Mouse (Mus musculus): ENCODE measurements around the gene Zfp367. TPM values are rescaled to one million over a fixed set of nuclear protein-coding genes. Genes with fewer than 3 reads are reported as not detected.
A peak's percentile ranks its signal among the peaks of the same experiment; 100 is the strongest.

The Zfp367 gene
- total RNA-seq, 2 experiments from 2014 or later: 19.6 to 22.3 TPM

DNA sequence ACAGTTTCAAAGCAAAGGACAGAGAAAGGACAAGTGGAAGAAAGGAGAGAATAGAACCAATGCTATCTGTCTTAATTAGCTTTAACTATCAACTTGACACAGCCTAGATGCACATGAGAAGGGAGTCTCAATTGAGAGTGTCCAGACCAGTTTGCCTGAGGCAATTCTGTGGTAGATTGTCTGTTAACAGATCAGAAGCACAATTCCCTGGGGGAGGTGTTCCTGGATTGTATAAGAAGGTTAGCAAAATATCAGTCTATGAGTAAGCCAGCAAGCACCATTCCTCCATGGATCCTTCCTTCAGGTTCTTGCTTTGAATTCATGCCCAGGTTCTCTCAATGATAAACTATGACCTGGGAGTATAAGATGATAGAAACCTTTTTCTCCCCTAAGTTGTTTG, 4.0 kb upstream of the Zfp367 start:
- intact Hi-C loops (cut with DNase I): no loop called here
- DNase-seq: no peak

DNA sequence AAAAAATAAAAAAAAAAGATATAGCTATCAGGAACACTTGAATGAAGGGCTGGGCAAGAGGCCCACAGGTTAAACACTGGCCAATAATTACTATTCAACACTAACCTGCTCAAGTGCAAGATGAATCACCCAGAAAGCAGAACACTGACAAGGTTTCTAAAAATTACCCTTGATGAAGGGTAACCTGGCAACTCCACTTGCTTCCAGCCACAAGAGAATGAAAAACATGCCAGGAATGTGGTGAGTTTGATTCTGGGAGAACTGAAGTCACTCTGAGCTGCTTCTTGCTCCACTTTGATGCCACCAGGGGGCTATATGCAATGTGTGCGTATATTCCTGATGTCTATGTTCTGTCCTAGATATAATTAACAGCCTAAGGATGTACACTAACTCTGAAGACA, 2.2 kb upstream of the Zfp367 start:
- DNase-seq: no peak
- intact Hi-C loops (cut with DNase I): no loop called here

DNA sequence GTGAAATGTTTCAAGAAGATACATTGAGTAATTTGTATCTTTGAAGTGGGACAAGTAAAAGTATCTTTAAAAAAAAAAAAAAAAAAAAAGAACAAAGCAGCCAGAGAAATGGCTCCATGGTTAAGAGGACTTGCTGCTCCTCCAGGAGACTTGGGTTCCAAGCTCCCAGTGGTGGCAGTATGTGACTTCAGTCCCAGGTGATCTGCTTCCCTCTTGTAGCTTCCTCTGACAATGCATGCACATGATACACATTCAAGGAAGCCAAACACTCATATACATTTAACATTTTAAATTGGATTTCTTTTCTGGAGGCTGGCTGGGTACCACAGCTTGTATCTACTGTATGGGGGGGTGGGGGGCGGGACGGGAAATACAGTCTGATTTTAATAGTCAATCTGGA, 1.6 kb upstream of the Zfp367 start:
- intact Hi-C loops (cut with DNase I): no loop called here
- DNase-seq: no peak

DNA sequence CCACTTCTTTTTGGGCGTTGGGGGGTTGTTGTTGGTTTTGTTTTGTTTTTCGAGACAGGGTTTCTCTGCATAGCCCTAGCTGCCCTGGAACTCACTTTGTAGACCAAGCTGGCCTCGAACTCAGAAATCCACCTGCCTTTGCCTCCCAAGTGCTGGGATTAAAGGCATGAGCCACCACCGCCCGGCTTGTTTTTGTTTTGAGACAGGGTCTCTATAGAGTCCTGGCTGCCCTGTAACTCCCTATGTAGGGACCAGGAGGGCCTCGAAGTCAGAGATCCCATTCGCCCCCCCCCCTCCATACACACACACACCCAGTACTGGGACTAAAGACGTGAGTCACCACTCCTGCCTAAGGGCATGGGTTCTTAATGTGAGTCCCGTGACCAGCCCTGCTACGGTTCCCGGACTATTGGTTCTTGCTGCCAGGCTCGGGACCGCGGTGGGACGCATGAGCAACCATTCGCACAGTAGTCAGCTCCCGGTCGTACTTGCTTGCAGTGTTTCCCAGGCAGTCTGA, 807 bp upstream of the Zfp367 start:
- intact Hi-C loops (cut with DNase I): no loop called here
- peak in 1 of 2 experiments; percentile 36 for DNase-seq

DNA sequence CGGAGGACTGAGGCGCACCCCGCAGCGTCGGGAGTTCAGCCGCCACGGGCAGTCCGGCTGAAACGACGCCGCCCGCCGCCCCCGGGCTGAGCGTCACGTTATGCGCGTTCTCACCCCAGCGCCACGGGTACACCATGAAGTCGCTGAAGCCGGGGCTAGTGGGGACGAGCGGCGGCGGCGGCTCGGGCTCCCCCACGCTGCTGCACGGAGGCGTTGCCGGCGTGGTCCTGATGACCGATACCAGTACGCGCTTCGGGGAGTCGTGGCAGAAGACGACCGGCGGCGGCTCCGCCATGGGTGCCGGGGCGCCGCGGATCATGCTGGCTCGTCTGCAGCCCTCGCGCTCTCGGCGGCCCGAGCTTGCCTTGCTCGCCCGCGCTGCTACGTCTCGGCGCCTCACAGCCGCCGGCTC, 325 bp downstream of the Zfp367 start:
- intact Hi-C loops (cut with DNase I): no loop called here
- no peak for DNase-seq

DNA sequence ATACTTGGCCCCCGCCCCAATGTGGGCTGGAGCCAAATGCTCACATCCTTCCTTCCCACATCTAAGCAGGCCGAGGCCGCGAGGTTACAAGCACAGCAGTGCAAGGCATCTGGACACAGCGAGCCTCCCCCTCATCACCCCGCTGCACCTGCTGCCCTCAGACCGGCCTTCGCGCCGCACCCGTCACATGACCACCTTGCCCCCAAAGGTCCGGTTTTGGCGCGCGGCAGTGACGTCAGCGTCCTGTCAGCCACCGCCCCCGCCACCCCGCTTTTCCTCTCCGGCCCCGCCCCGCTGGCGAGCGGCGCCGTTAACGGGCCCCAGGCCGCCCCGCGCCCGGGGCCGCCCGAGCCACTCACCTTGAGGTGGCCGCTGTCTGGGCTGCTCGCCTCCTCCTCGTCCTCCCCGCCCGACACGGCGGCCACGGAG, 747 bp downstream of the Zfp367 start:
- intact Hi-C loops (cut with DNase I): no loop called here
- DNase-seq: peak; percentile 71 to 79

DNA sequence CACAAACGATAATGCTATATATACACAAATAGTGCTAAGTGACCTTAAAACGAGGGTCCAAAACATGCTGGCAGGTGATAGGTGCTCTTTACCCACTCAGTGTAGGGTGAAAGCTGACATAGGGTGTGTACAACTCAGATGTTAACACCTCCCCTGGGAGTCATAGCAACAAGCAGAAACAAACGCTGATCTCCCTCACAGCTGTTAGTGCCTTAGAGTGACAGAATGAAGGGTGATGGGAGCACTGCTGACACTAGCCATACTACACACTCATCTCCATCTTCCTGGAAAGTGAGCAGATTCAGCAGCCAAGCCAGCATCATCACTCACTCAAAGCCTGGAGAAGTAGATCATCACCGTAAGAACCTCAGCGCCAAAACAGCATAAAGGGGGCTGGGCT, 2.9 kb downstream of the Zfp367 start:
- DNase-seq: no peak
- intact Hi-C loops (cut with DNase I): no loop called here

DNA sequence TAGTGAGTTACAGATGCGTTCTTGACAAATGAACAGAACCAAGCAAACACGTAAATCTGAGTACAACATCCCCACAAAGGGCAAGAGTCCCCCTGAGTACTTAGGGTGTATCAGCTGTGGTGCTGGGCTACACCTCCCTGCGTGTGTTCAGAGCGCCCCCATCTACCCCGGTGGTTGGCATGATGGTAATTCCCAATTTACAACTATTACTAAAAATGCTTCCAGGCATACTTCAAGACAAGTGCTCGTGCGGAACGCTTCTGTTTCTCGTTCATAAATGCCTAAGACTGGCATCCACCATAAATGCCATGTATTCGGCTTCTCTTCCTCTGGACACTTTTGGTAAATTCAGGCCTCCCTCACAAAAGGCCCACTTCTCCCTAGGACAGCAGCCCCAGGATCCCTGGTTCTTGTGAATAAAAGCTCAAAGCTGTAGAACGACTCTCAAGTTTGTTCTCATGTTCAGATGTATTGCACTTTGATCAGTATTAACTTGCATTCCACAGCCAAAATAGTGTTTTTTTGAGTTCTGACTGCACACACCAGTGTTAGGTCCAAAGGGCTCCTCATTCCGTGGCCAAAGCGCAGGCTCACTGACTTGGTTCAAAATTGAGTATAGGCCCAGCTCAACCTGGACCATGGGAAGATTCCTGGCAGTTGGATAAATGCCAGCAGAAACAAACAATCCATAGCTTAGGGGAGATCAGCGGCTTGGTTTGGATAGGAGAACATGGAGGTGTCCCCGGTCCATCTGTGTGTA, 23.2 kb downstream of the Zfp367 start:
- peak; percentile 10 to 25 for DNase-seq
- intact Hi-C loops (cut with DNase I): no loop called here

DNA sequence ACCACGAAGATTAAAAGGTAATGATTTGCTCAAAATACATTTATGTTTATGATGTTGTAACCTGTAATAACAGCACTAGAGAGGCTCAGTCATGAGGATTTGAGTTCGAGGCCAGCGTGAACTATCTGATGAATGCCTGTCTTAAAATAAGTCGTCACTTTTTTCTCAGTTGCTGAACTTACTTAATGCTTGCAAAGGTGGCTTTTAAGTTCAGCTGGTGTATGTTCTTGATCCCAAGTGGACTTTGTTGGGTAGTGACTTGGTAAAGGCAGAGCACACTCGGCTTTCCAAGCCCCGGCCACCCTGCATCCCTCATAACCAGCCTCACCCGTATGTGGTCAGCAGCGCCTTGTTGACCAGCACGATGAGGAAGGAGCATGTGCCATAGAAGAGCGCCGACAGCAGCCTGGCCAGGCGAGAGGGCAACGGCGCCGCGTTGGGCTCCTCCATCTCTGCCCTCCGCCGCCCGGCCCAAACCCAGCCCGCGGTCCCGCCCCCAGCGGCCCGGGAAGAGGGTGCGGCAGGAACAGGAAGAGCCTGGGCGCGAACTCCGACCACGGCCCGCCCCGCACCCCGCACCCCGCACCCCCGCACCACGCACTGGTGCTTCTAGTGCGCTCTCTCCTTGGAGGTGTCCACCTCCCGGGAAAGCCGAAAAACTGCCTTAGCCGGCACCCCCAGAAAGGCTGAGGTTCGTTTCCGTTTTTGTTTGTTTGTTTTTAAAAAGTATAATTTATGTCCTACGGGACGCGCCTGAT, 24.0 kb downstream of the Zfp367 start, which contains the start of gene Slc35d2:
Gene Slc35d2, minus strand, starts transcription at position 511 of the 758 bp plus-strand sequence.
- intact Hi-C loops (cut with DNase I): no loop called here
- peak; percentile 43 to 59 for DNase-seq

DNA sequence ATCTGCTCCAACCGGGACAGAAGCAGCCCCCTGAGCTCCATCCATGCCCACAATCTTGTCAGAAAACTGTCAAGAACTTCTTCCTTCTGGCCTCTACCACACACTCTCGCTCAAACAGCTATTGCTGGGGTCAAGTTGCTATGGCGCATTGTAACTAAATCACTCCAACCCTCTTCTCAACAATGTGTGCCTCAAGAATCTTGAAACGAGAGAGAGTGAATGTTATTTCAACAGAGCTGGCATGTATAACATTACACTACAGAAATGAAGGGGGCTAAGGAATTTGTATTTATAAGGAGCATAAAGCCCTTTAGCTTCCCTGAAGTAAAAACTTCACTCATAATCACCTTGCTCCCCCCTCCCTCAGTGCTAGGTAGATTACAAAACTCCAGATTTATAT, 26.7 kb downstream of the Zfp367 start:
- intact Hi-C loops (cut with DNase I): no loop called here
- no peak for DNase-seq

DNA sequence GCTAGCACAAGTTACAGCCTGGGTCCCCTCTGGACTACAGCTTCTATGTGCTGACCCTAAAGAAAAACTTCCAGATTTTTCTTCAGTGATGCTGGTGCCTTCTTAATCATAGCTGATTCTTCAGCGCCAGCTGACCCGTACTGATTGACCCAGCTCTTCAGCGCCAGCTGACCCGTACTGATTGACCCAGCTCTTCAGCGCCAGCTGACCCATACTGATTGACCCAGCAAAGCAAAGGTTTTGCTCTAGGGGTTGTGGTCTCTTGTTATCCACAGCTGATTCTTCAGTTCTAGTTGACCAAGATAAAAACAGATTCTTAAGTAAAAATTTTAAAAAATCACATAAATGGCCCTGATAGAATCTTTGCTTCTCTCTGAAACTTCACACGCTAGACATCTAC, 28.1 kb downstream of the Zfp367 start:
- no peak for DNase-seq
- intact Hi-C loops (cut with DNase I): no loop called here

DNA sequence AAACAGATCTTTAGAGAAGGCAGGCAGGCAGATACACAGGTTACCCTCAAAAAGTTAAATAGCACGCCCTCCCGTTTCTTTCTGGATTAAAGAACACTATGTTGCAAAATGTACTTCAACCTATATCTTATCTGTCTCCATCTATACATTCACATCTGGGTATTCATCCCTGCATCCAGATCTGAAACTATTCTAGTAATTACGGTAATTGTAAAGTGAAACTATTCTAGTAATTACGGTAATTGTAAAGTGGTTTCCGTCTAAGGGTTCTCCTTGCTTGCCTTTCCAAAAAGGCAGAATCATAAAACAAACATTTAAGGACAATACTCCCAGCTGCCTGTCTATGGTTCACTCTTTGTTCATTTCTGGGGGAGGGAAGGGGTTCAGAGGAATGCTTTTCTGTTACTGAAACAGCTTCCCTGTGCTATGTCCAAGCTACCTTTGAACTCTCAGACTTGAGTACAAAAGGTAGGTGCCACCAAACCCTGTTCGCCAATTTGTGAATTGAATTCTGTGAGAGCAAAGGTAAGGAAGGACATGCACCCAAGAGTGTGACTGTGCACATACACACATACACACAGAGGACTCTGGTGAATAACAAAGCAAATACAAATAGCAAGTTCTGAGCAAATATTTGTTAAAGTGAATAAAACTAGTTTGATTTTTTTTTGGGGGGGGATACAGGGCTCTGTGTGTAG, 29.4 kb downstream of the Zfp367 start:
- intact Hi-C loops (cut with DNase I): no loop called here
- DNase-seq: no peak

DNA sequence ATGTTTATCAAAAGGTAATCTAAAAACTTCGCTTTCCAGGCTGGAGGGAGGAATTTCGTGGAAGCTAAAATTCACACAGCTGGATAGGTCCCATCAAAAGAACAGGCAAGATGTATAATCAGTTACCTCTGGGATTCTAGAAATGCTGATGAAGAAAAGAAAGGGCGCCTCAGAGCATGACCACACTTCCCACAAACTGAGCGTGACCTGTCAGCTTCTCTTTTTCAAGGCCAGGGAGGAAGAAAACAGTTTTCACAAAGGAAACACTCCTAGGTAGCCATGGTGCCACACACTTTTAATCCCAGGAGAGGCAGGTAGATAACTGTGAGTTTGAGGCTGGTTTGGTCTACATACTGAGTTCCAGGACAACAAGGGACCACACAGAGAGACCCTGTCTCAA, 32.2 kb downstream of the Zfp367 start:
- no peak for DNase-seq
- intact Hi-C loops (cut with DNase I): no loop called here

DNA sequence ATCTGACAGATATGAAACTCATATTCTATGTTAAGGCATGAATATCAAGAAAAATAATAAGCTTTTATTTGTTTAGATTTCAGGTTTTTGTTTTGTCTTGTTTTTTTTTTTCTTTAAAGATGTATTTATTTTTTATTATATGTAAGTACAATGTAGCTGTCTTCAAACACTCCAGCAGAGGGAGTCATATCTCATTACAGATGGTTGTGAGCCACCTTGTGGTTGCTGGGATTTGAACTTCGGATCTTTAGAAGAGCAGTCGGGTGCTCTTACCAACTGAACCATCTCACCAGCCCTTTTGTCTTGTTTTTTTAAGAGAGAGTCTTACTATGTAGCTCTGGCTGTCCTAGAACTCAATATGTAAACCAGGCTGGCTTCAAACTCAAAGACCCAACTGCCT, 35.6 kb downstream of the Zfp367 start:
- intact Hi-C loops (cut with DNase I): no loop called here
- DNase-seq: no peak

DNA sequence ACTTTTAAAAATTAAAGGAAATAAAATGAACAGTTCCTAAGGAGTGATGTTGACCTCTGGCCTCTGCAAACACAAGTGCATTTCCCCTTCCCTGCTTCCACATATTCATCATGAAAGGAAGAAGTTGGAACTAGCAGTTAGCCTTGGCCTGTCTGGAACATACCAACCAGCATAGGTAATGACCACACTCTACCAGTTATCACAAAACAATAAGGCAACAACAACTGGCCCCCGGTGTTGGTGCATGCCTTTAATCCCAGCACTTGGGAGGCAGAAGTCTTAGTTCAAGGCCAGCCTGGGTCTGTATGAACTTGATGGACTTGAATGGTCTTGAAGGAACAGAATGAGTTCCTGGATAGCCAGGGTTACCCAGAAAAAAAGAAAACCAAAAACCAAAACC, 42.6 kb downstream of the Zfp367 start:
- intact Hi-C loops (cut with DNase I): no loop called here

DNA sequence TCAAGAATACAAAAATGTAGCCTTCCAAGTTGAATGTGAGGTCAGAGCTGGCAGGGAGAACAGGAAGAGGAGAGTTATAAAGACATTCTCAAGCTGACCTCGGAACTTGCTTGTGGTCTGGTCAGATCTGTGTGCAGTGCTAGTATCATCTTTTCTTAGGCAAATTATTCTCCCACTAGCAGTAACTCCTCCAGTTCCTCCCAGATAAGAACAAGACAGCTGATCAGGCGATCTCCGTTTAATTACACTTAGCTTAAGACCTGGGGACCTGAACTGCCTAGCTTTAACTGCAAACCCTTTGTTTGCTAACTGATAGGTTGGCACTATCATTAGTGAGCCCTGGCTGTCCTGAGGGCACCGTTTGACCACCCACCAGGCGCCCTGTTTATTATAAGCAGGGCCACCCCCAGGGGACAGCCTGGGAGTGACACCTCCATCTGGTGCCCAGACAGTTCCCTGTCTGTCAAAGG, 44.6 kb downstream of the Zfp367 start:
- intact Hi-C loops (cut with DNase I): no loop called here
- DNase-seq: no peak

More for the DNA sequence above, 42.6 kb downstream of the Zfp367 start:
- no peak for DNase-seq

DNA sequence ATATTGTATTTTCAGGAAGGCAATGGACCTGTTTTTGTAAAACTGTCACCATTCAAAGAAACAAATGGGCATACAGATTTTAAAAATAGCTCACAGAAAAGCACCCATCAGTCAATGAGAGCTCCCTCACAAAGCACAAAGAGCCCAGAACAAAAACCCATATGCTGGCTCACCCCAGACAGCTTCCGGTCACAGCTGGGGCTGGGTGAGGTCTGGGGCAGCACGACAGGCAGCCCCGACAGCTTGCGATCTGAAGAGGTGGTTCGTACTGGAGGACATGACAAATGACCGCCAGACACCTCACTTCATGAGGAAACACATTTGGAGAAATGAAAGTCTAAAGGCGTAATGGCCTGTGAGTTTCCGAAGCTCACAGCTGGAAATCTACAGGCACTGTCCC, 45.5 kb downstream of the Zfp367 start:
- no peak for DNase-seq
- intact Hi-C loops (cut with DNase I): no loop called here

DNA sequence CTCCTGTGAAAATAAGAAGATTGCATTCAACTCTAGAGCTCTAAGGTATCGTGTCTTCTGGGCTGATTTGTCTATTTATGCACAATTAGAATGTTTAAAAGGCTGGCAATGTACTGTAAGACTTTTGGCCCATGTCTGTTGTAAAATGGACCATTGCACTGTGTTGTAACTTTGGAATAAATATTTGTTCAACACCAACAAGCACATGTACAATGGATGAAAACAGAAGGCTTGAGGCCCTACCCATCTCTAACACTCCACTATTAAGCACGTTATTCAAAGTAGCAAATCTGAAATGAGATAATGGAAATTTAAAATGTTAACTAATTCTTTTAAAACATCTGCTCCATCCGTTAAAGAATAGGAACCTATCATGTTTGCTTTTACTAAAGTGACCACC, 45.9 kb downstream of the Zfp367 start:
- DNase-seq: no peak
- intact Hi-C loops (cut with DNase I): no loop called here

DNA sequence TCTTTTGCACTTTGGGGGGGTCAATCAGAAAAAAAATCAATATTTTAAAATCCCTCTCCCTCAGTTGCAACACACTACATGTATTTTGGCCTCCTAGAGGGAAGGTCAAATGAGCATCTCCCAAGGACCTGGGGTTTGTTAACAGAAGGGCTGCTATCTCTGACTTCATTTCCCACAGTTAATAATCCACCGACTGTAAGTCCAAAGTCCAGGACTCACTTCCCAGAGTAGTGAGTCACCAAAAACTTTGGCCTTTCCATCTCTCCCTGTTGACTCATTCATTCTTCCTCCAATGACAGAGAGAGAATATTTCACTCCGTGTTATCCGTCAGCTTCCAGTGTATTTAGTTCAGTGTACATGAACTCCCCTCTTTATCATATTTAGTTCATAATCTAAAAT, 47.3 kb downstream of the Zfp367 start:
- no peak for DNase-seq
- intact Hi-C loops (cut with DNase I): no loop called here

DNA sequence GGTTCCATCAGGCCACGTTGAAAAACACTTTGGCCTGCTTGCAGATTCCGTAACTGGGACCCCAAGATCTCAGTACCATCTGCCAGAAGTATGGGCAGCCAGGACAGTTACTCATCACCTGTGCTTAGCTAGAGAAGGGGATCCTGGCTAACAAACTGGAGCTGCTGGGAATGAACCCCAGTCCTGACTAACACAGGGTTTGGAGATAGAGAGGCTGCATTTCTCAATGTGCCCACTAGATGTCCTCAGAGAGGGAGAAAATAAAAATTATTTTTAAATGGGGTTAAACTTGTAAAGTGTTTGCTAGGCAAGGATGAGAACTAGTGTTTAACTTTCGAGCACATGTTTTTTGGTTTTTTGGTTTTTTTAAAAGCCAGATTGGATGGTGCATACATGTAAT, 52.8 kb downstream of the Zfp367 start:
- intact Hi-C loops (cut with DNase I): no loop called here
- DNase-seq: peak in 1 of 2 experiments; percentile 14

DNA sequence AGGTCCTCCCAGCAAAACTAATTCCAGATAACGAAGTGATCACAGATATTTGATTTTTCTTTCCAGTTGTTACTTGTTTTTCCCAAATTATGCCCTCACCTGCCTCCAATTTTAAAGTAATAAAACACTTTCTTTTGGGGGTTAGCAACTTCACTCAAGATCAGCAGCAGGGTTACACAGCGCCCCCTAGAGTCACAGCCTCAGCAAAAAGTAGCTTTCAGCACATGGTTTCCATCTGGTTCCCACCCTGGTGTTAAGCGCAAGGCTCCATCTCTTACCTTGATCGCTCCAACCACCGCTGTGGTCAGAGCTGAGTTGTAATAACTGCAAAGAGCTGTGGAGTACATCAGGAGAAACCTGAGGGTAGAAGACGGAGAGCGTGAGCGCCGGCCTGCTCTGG, 54.0 kb downstream of the Zfp367 start:
- intact Hi-C loops (cut with DNase I): no loop called here
- no peak for DNase-seq

All from gastrocnemius, postnatal 36 days (tissue).